Mouse (Mus musculus): ENCODE measurements around the gene Ppm1h. TPM values are rescaled to one million over a fixed set of nuclear protein-coding genes. Genes with fewer than 3 reads are reported as not detected.

Gene Ppm1h
- total RNA-seq, 2 experiments from 2014 or later: 68.7 to 70.3 TPM

- DNase-seq (ENCODE audit: low spot score in 2 of 2): no peak
Measured at GRCm38 (mm10) chr10:122698347-122698746, 19.8 kb downstream of the Ppm1h start.

- DNase-seq (ENCODE audit: low spot score in 2 of 2): no peak
Measured at GRCm38 (mm10) chr10:122704901-122705300, 26.3 kb downstream of the Ppm1h start.

DNA sequence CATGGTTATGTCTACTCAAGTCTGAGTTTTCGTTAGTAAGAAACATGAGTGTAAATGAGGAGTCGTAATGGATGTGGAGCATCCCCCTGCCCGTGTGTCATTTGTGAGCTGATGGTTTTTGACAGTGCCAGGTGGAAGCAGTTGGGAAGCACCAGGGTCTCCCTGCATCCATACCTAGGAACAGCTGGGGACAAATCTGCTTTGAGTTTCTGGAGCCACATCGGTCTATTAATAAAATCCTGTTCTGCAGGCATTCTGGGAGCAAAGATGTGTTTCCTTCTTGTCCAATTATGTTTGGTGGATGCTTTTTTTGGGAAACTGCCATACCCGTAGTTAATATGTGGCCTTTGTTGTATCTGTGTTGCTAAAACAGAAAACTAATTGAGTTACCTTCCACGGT is 26.9 kb downstream of the Ppm1h start:
- DNase-seq (ENCODE audit: low spot score in 2 of 2): no peak

- peak in 1 of 2 experiments; percentile 32 for DNase-seq (ENCODE audit: low spot score in 2 of 2)
Measured at GRCm38 (mm10) chr10:122711381-122711811, 32.8 kb downstream of the Ppm1h start.

DNA sequence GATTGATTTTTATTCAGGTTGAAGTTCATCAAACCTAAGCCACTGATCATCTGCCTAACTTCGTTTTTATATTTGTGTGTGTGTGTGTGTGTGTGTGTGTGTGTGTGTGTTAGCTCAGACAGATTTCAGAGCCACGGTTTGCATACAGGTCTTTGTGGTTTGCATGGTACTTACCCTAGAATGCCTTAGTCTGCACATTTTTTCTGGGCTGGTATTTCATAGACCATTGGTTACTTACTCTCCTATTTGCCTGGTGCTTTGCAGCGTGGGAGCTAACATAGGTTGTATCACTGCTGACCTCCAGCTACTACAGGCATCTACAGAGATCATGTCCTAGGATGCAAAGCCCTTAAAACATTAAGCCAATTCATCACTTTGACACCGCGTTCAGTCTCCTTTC is 33.7 kb downstream of the Ppm1h start:
- DNase-seq (ENCODE audit: low spot score in 2 of 2): no peak

DNA sequence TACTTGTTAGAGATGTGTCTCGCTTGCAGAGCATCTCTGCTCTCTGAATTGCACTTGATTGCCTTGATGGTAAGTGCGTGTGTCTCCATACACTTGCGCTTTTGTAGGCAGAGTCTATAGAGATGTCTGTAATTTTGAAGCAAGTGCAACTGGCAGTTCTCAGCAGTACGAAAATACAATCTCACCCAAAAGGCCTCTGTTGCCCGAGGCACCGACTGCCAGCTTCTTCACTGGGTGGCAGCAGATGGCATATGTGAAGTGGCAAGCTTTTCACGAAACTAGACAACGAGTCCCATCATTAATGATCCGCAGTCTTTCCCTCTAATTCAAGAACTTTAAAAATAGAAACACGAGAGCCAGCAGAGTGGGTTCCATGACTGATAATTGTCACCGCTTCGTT is 37.3 kb downstream of the Ppm1h start:
- DNase-seq (ENCODE audit: low spot score in 2 of 2): peak in 1 of 2 experiments; percentile 83

DNA sequence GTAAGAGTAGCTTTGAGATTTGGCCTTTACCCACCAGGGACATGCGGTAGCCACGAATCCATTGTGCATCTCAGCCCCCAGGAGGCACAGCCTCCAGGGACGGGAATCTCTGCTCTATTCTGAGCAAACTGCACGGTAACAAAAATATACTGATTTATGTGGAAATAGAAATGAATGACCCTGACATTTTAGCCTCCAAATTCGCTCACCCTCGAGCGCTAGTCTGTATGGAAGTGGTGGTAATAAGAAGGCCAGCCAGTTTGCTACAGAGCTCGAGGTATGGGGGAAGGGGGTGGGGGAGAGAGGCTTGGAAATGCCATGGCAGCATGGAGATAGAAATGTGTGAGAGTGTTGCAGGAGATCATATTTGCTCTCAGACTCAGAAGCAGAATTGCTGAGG is 37.7 kb downstream of the Ppm1h start:
- DNase-seq (ENCODE audit: low spot score in 2 of 2): no peak

DNA sequence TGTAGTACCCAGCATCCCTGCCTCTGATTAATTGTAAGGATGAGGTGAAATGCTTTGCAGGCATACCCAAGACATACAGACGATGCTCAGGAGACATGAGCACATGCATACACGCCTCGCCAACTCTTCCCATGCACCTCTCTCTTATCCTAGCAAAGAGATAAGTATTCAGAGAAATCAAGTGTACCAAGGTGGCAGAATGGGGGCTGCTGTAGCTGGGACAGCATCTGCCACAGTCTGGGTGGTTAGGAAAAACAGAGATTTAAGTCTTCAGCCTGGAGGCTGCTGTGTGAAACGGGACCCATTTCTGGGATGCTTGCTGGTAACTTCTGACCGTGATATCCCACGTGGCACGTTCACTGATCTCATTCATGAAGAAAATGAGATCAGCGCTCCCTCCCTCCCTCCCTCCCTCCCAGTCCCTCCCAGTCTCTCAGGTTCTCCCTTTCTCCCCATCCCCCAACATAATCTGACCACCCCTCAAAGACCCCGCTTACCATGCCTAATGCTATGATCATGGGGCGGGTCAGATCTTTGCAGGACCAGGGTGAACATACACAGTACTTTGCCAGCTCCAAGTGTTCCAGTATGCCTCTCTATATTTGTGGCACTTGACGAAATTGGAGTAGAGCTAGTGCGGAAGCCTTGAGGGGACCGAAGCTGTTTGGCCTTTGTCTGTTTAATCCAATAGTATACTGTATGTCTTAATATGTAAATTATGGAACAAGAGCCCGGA is 38.3 kb downstream of the Ppm1h start:
- DNase-seq (ENCODE audit: low spot score in 2 of 2): peak in 1 of 2 experiments; percentile 37

GRCm38 (mm10) chr10:122717754-122718415 is 39.3 kb downstream of the Ppm1h start:
- peak; percentile 60 to 75 for DNase-seq (ENCODE audit: low spot score in 2 of 2)

GRCm38 (mm10) chr10:122718951-122719350 is 40.4 kb downstream of the Ppm1h start:
- DNase-seq (ENCODE audit: low spot score in 2 of 2): no peak

- DNase-seq (ENCODE audit: low spot score in 2 of 2): no peak
Measured at GRCm38 (mm10) chr10:122722111-122722510, 43.5 kb downstream of the Ppm1h start.

GRCm38 (mm10) chr10:122724692-122725091 is 46.1 kb downstream of the Ppm1h start:
- peak in 1 of 2 experiments; percentile 72 for DNase-seq (ENCODE audit: low spot score in 2 of 2)

DNA sequence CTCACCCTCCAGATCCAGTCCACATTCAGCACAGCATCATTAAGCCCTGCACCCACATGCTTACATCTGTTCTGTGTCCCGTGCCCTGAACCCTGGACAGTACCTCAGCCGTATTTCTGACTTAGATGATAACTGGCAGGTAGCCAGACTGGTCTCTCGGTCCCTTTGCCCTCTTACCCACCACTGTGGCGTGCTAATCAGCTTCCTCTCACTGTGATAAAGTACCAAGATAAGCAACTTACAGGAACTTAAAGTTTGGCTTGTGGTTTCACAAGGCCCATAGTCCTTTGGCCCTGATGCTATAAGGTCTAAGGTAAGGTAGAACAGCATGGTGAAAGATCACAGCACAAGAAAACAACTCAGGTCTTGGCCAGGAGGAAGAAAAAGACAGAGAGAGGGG is 48.7 kb downstream of the Ppm1h start:
- no peak for DNase-seq (ENCODE audit: low spot score in 2 of 2)

GRCm38 (mm10) chr10:122728172-122728571 is 49.6 kb downstream of the Ppm1h start:
- DNase-seq (ENCODE audit: low spot score in 2 of 2): no peak

- DNase-seq (ENCODE audit: low spot score in 2 of 2): no peak
Measured at GRCm38 (mm10) chr10:122732146-122732545, 53.6 kb downstream of the Ppm1h start.

GRCm38 (mm10) chr10:122734521-122734920 is 56.0 kb downstream of the Ppm1h start:
- DNase-seq (ENCODE audit: low spot score in 2 of 2): no peak

- no peak for DNase-seq (ENCODE audit: low spot score in 2 of 2)
Measured at GRCm38 (mm10) chr10:122735284-122735784, 56.8 kb downstream of the Ppm1h start.

DNA sequence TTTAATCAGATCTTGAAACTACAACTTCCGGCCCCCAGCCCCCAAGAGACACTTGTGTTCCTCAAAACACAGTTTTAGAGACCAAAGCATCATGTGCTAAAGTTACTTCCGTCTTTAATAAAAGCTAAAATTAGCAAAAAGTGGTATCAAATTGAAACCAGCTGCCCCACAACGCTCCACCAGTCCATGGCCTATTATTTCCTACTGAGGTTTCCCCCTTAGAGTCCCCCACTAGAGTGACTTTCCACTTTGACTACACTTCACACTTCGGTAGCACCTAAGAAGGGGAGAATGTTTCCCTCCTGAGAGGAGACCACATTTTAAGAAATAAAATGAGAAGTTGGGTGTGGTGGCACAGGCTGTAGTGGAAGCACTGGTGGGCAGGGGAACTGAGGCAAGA is 58.3 kb downstream of the Ppm1h start:
- no peak for DNase-seq (ENCODE audit: low spot score in 2 of 2)

- DNase-seq (ENCODE audit: low spot score in 2 of 2): peak in 1 of 2 experiments; percentile 57
Measured at GRCm38 (mm10) chr10:122738526-122738925, 60.0 kb downstream of the Ppm1h start.

- no peak for DNase-seq (ENCODE audit: low spot score in 2 of 2)
Measured at GRCm38 (mm10) chr10:122739037-122739436, 60.5 kb downstream of the Ppm1h start.

GRCm38 (mm10) chr10:122740117-122740516 is 61.6 kb downstream of the Ppm1h start:
- DNase-seq (ENCODE audit: low spot score in 2 of 2): no peak

GRCm38 (mm10) chr10:122741191-122741590 is 62.6 kb downstream of the Ppm1h start:
- DNase-seq (ENCODE audit: low spot score in 2 of 2): no peak
